Mouse (Mus musculus) heart, postnatal 25 days (tissue): ENCODE results near the gene Vamp1. TPM values are rescaled to one million over a fixed set of nuclear protein-coding genes. Genes with fewer than 3 reads are reported as not detected.
"Not testable (repeated sequence)": the region's sequence is repeated elsewhere in the genome, so short reads cannot be mapped to it uniquely, and the experiment has no call there.

Experiments
- DNase-seq: peaks from one replicate; pipeline ENCODE4 v3.0.0; 2022; ENCODE audit warnings: low spot score
- intact Hi-C: fragments of 180-260 bp; cut with DNase I; formaldehyde crosslinking; loops from one replicate; pipeline ENCODE4 v1.15.1; 2025
- total RNA-seq, 2 experiments: library from RNA; stranded (reverse); gene quantifications; 2 replicates each; pipeline ENCODE4 v1.2.3; 2021

The Vamp1 gene
- total RNA-seq, 2 experiments from 2014 or later, result 6.2 to 6.3 TPM

- no peak for DNase-seq
- intact Hi-C loops, result no loop called here
Measured at GRCm38 (mm10) chr6:125237421-125237820, 22.1 kb downstream of the Vamp1 start.

GRCm38 (mm10) chr6:125238396-125238795 lies 23.0 kb downstream of the Vamp1 start:
- DNase-seq, result no peak
- intact Hi-C loops, result no loop called here

GRCm38 (mm10) chr6:125239547-125239946 lies 24.2 kb downstream of the Vamp1 start:
- DNase-seq, result no peak
- intact Hi-C loops, result no loop called here

DNA sequence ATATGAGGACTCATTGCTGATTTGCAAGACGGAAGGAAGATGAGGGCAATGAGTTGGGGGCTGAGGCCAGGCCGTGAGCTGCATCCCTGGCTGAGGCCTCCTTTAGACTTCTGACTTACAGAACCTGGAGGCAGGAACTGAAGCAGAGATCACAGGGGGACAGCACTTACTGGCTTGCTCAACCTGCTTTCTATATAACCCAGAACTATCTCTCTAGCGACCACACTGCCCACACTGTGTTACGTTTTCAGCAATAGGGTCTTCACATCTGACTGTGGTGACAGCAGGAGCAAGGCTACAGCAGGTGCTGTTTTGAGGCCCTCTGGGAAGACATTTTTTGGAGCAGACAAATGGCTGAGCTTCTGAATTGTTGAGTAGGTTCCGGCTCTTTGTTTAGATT lies 25.3 kb downstream of the Vamp1 start:
- no peak for DNase-seq
- intact Hi-C loops, result no loop called here

DNA sequence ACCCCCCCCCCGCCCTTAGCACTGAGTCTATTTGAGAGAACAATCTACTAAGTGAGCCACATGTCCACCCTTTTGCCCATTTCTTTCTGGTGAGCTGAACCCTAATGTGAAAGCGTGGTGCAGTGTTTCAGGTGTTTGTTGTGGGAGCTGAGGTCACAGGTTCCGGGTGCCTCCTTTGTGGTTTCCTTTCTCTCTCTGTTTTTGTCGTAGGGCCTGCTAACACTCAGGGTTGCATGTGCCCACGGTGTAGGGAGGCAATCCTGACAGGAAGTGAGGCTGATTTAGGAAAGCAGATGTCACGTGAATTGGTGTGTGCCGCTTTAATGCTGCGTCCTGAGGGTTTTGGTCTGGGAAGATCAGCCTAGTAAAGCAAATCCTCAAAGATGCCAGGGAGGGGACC lies 26.2 kb downstream of the Vamp1 start:
- intact Hi-C loops, result no loop called here
- no peak for DNase-seq

- intact Hi-C loops, result no loop called here
- DNase-seq, result no peak
Measured at GRCm38 (mm10) chr6:125244551-125244950, 29.2 kb downstream of the Vamp1 start.

DNA sequence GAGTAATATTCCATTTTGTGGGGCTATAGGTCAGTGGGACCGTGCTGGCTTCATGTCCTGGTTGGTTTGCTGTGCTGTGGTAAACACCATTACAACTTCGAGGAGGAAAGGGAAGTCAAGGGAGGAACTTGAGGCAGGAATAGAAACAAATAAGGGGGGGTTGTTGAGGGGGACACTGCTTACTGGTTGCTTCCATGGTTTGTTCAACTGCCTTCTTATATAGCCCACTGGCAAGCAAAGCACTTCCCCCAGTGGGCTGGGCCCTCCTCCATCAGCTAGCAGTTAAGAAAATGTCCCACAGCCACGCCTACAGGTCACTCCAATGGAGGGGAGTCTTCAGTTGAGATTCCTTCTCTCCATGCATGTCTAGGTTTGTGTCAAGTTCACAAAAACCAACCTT lies 36.9 kb downstream of the Vamp1 start:
- intact Hi-C loops, result no loop called here
- no peak for DNase-seq

- DNase-seq, result no peak
- intact Hi-C loops, result no loop called here
Measured at GRCm38 (mm10) chr6:125252711-125253110, 37.4 kb downstream of the Vamp1 start.

DNA sequence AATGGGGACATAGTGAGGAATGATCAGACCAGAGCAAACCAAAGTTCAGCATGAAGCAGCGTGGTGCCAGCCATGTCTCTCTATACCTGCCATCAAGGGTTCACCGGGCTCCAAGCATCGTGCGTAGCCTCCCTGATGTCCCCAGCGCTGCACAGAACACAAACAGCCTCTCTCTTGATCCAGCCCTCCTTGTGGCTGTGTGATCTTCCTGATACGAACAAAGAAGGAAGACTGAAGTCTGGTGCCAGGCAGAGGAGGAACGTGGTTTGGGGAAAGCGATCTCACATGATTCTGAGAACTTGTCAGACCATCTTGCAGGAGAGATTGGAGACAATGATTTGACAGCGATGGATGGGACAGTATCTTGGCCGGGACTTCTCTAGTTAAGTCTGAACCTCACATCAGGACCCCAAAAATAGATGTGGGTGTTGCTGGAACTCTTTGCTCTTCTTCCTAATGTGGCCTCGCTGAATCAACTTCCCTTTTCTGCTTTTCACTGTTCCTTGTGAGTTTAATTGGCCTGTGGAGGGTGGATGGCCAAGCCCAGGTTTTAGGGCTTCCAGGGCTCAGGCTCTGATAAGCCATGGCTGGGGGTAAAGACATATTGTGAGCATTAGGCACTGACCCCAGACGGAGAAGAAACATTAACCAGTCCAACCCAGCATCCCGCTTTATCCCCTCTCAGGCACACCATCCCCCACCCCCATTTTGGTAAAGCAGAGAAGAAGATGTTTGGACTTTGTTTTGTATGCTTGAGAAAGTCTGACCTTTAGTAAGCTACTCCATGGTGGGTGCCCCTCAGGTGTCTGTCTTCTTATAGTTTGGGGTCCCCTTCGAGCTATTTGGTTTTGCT lies 38.7 kb downstream of the Vamp1 start:
- intact Hi-C loops, result no loop called here
- no peak for DNase-seq

GRCm38 (mm10) chr6:125255516-125256044 lies 40.2 kb downstream of the Vamp1 start:
- intact Hi-C loops, result no loop called here
- no peak for DNase-seq

DNA sequence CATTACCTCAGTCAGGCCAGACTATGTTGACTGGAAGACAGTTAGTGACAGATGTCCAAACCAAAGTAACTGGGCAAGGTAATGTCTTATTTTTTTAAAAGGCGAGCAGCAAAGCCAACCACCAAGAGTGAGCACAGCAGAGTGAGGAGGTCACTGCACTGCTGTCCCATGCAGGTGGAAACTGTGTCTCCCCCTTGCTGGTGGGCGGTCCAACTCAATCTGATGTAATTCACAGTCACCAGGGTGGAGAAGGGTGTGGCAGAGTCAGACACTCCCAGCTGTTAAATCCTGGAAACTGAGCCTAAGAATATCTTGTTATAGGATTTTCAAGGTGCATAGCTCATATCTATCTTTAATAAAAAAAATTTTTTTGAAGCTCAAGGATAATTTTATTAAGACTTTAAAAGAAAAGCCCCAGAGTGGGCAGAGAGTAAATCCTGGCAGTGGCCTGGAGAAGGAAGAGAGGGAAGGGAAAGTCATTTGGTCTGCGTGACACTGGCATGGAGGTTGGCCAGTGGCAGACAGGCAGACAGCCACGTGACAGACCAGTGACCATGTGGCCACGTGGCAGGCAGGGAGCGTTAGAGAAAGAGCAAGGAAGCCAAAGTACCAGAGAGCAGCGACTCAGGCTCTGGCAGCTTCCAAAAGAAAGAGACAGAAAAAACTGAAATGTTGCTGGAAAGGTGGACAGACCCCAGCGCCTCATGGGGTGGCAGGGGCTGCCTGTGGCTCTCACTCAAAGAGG lies 41.0 kb downstream of the Vamp1 start:
- DNase-seq, result no peak
- intact Hi-C loops, result no loop called here

GRCm38 (mm10) chr6:125260006-125260555 lies 44.7 kb downstream of the Vamp1 start:
- DNase-seq, result no peak
- intact Hi-C loops, result no loop called here

- DNase-seq, result no peak
- intact Hi-C loops, result loop anchor here (2.0 kb wide), 1 partner anchor 41 kb away; no protein-coding TSS in a partner anchor
Measured at GRCm38 (mm10) chr6:125264219-125264618, 48.9 kb downstream of the Vamp1 start.

DNA sequence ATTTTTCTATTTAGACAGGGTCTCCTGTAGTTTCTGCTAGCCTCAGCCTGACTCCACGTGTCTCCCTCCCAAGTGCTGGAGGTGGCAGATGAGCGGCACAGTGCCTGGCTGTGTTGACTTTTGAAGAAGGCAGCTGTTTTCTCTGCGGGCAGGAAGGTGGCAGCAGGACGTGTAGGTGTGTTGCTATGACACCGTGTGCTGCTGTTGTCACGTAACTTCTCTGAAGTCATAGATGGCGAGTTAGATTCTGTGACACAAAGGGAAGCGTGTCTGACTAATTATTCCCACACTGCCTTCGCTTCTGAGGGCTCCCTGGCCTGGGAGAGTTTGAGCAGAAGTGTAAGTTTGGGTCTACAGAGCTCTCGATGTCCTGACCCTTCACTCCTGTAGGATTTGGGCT lies 49.9 kb downstream of the Vamp1 start:
- no peak for DNase-seq
- intact Hi-C loops, result loop anchor here (2.0 kb wide), 1 partner anchor 42 kb away; no protein-coding TSS in a partner anchor

- DNase-seq, result no peak
- intact Hi-C loops, result no loop called here
Measured at GRCm38 (mm10) chr6:125266091-125266490, 50.7 kb downstream of the Vamp1 start.

DNA sequence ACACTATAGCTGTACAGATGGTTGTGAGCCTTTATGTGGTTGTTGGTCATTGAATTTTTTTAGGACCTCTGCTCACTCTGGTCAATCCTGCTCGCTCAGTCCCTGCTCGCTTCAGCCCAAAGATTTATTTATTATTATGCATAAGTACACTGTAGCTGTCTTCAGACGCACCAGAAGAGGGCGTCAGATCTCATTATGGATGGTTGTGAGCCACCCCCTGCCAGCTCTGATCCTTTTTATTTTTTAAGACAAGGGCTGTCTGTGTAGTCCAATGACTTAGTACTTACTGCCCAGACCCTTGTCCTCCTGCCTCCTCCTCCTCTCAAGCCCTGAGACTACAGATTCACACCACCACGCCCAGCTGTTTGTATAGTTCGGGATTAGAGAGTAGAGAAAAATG lies 51.2 kb downstream of the Vamp1 start:
- intact Hi-C loops, DNase-seq: not testable (repeated sequence)

GRCm38 (mm10) chr6:125267469-125267868 lies 52.1 kb downstream of the Vamp1 start:
- DNase-seq, result no peak

GRCm38 (mm10) chr6:125268799-125269198 lies 53.4 kb downstream of the Vamp1 start:
- intact Hi-C loops, result no loop called here
- DNase-seq, result no peak

More at GRCm38 (mm10) chr6:125267469-125267868, 52.1 kb downstream of the Vamp1 start:
- intact Hi-C loops, result no loop called here

DNA sequence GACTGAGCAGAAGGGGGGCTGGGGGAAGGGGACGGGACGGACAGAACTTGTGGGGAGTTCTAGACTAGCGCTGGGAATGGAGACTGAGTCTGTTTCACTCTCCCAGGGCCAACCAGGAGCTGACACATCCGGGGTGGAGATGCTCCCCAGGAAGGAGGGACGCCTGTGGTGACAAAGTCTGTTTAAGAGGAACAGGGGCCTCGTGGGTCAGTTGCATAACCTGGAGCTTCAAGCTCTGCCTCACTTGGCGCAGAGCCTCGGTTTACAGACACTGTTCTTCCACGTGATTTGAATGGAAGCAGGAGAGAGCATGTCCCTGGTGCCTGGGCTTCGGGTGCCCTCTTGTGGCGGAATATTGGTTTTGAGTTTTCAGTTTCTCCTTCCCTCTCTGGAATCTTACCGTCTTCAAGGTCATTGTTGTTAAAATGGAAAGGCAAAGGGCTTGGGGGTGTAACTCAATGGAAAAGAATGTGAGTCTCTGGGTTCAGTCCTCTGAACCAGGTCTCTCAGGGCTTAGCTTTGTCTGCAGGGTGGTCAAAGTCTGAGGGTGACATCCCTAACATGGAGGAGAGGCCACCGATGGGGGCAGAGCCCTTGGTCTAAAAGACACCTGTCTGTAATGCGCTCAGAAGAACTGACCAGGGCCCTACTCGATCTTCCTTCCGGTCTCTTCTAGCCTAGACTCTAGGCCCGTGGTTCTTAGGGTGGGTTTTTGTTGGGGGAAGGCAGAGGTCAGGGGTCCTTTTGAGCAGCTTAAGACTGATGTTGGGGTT lies 56.3 kb downstream of the Vamp1 start:
- intact Hi-C loops, result loop anchor here (5.0 kb wide), 3 partner anchors 109 to 224 kb away; partner anchors contain the start of genes Acrbp and Iffo1
- DNase-seq, result peak; percentile 86
